Mouse (Mus musculus) embryonic facial prominence, embryonic 15.5 days (tissue): ENCODE measurements at regions not wholly inside any gene's neighbourhood (a gene's known extent, or its start where the extent isn't known, plus 50 kb on each side); places are given as distances from the start of the nearest gene placed in this dataset.
"Not testable (repeated sequence)": the region's sequence is repeated elsewhere in the genome, so short reads cannot be mapped to it uniquely, and the experiment has no call there.

Source experiments
- ATAC-seq: fragments of 200-750 bp; cut with Nextera tagmentation; 2 replicates; pipeline ENCODE4 v1.8.0; 2017; ENCODE audit warnings: low read depth, moderate TSS enrichment; ENCODE audit not compliant: insufficient number of reproducible peaks, low FRiP score, low TSS enrichment
- H3K27ac ChIP-seq: fragments of 300-500 bp; sonication (generic); replicated peaks from 2 replicates; pipeline ENCODE4 v1.5.1; 2015; ENCODE audit warnings: mild to moderate bottlenecking, inconsistent platforms
- H3K27me3 ChIP-seq: fragments of 300-500 bp; sonication (generic); 2 replicates; pipeline ENCODE4 v1.6.1; 2015; ENCODE audit warnings: inconsistent platforms
- H3K36me3 ChIP-seq: fragments of 300-500 bp; sonication (generic); 2 replicates; pipeline ENCODE4 v1.6.1; 2015; ENCODE audit warnings: mild to moderate bottlenecking, inconsistent platforms
- H3K4me1 ChIP-seq: fragments of 300-500 bp; sonication (generic); 2 replicates; pipeline ENCODE4 v1.6.1; 2015; ENCODE audit warnings: inconsistent platforms
- H3K4me2 ChIP-seq: fragments of 300-500 bp; sonication (generic); replicated peaks from 2 replicates; pipeline ENCODE4 v1.6.1; 2015; ENCODE audit warnings: mild to moderate bottlenecking, inconsistent platforms
- H3K4me3 ChIP-seq: fragments of 300-500 bp; sonication (generic); replicated peaks from 2 replicates; pipeline ENCODE4 v1.5.1; 2015; ENCODE audit warnings: mild to moderate bottlenecking, inconsistent platforms
- H3K9ac ChIP-seq: fragments of 300-500 bp; sonication (generic); 2 replicates; pipeline ENCODE4 v1.6.1; 2015; ENCODE audit warnings: inconsistent platforms
- H3K9me3 ChIP-seq: fragments of 300-500 bp; sonication (generic); replicated peaks from 2 replicates; pipeline ENCODE4 v1.6.1; 2016; ENCODE audit warnings: inconsistent platforms
- WGBS: fragments of 180-500 bp; shearing (Covaris S2); methylation state at CpG from one replicate; pipeline ENCODE4 v1.1.7; 2015; 5-methylcytosine and 5-hydroxymethylcytosine counted together

DNA sequence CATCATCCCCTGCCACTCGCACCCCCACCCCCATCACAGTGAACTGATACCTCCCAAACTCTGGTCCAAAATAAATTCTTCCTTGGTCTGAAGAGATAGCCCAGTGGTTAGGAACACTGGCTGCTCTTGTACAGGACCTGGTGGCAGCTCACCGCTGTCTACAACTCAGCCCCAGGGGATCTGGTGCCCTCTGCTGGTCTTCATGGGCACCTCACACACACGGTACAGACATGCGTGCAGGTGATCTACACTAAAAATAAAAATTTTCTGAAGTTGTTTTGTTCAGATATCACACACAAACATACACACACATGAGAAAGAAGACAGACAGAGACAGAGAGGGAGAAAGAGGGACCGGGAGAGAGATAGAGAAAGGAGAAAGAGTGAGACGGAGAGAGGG, 130.0 kb upstream of the Ubl3 start:
- no peak for ATAC-seq
- 93% methylated on average over 6 of the region's 6 CpGs for WGBS
- no peaks in the 10 kb centered on the region for H3K36me3 ChIP-seq

DNA sequence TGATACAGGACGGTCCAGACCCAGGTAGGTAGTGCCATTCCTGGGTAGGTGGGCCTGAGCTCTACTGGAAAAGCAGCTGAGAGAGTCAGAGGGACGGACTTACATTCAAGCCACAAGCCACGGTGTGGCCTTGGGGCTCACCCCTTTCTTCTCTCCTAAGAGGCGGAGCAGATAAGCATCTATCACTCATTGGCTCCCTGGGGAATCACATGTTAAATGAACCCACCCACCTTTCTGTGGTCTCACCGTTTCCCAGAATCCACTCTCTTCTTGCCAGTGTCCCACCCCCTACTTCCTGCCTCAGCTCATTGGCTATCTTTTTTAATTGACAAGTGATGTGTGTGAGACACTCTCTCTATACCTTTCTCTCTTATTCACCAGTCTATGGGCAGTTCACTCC, 127.8 kb upstream of the Ubl3 start:
- ATAC-seq: no peak
- H3K4me3 ChIP-seq: no peak overlapping the region
- no peak overlapping the region for H3K4me2 ChIP-seq
- H3K9me3 ChIP-seq: 0 out of 2 replicates have a peak, but pooled peaks cover 2% of the 10 kb centered on the region
- WGBS: 81% methylated on average over 5 of the region's 5 CpGs
- no peaks in the 10 kb centered on the region for H3K4me1 ChIP-seq
- no peaks in the 10 kb centered on the region for H3K27me3 ChIP-seq
- no peak overlapping the region for H3K27ac ChIP-seq
- H3K9ac ChIP-seq: no peak overlapping the region
- no peaks in the 10 kb centered on the region for H3K36me3 ChIP-seq

More for the DNA sequence above, 130.0 kb upstream of the Ubl3 start:
- Histone ChIP-seq H3K27me3 (no peaks in the 10 kb centered on the region), H3K27ac (no peak overlapping the region), H3K4me3 (no peak overlapping the region), H3K9me3 (0 out of 2 replicates have a peak, but pooled peaks cover 3% of the 10 kb centered on the region), H3K4me2 (no peak overlapping the region), H3K4me1 (peaks cover under 1% of the 10 kb centered on the region; the same call in 1 of the 2 replicates), H3K9ac (no peak overlapping the region)

DNA sequence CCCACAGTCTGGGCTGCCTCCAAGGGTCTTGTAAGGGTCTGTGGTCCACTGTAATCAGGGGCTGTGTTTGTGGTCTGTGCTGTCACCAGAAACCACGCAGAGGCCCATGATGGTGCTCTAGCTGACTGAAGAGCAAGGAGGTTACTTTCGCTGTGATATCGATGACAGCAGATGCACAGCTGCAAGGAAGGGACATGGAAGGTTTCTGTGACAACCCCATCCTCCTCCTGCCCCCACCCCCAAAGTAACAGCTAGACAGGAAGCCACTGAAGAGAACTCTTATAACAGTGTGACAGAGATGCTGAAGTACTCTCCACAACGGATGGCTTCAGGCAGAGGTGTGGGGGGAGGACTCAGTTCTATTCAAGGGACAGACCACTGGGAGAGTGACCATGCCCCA, 127.0 kb upstream of the Ubl3 start:
- no peaks in the 10 kb centered on the region for H3K4me1 ChIP-seq
- 92% methylated on average over 4 of the region's 4 CpGs for WGBS
- no peaks in the 10 kb centered on the region for H3K9me3 ChIP-seq
- H3K27me3 ChIP-seq: no peaks in the 10 kb centered on the region
- H3K27ac ChIP-seq: no peak overlapping the region
- no peak overlapping the region for H3K4me3 ChIP-seq
- H3K9ac ChIP-seq: no peak overlapping the region
- no peak overlapping the region for H3K4me2 ChIP-seq
- no peak for ATAC-seq
- no peaks in the 10 kb centered on the region for H3K36me3 ChIP-seq

DNA sequence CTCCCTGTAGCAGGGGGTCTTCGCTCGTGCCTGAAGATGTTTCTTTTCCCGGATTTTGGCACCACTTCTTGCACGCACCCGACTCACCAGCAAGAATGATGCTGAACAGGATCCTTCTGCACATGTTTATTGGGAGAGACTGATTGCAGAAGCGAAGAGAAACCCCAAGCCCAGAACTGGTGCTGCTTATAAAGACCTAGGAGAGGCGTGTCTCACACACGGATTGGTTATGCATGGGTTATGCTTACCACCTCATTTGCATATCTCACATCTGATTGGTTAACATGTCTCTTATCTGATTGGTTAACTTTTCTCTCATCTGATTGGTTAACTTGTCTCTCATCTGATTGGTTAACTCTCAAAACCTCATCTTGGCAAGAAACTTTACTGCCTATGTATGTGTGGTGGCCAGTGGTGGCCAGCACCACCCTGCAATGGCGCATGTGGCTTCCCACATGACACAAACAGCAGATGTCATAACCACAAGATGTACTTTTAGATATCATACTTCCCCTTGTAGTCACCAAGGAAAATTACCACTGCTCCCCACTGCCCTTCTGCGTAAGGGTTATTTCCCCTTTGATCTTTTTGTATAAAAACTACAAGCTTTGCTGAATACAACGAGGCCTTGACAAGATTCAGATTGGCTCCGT, 125.8 kb upstream of the Ubl3 start:
- H3K9ac ChIP-seq, H3K4me1 ChIP-seq, H3K36me3 ChIP-seq, ATAC-seq, H3K27me3 ChIP-seq, H3K4me2 ChIP-seq, H3K4me3 ChIP-seq, H3K27ac ChIP-seq, H3K9me3 ChIP-seq: not testable (repeated sequence)
- 90% methylated on average over 12 of the region's 12 CpGs for WGBS

DNA sequence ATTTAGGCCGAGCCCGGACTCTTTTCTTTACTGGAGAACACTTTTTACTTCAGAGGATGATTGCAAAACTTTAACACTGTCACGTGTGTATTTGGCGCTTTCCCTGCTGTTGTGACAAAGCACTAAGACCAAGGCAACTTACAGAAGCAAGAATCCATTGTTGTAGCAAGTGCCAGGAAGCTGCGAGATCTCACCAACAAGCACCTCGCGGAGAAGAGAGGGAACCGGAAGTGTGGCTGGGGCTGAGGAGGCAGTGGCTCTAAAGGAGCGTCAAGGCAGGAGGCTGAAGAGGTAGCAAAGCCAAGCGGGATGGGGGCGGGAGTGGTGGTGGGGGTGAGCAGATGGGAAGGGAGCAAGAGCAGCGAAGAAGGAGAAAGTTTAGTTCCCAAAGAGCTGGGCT, 121.7 kb upstream of the Ubl3 start:
- no peak overlapping the region for H3K4me3 ChIP-seq

DNA sequence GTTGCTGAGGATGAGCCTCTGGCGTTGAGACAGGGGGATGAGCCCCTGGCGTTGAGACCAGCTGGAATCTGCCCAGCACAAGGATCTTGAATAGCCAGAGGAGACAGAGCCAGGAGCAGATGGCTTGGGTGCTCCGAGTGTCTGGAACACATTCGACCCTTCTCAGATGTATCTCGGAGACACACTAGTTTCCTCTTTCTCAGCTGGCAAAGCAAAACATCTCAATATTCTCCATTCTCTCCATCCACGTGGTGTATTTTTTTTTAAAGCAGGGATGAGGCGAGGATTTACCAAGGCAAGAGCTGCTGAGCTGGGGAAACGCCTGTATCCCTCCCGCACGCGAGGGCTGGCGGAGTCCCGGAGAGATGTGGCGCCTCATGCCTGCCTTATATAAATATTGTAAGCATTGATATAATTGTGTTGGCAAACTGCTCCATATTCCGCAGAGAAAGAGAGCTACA, 109.7 kb upstream of the Ubl3 start:
- Histone ChIP-seq H3K27ac (peak overlapping the region; percentile 65), H3K4me1 (peaks cover 10% of the 10 kb centered on the region), H3K9me3 (0 out of 2 replicates have a peak, but pooled peaks cover 3% of the 10 kb centered on the region), H3K4me3 (no peak overlapping the region), H3K9ac (no peak overlapping the region), H3K36me3 (no peaks in the 10 kb centered on the region), H3K27me3 (no peaks in the 10 kb centered on the region), H3K4me2 (peak overlapping the region; percentile 30; the same call in 1 of the 2 replicates)
- WGBS: 45% methylated on average over 15 of the region's 15 CpGs
- 0 out of 2 replicates have a peak, but pooled peaks have one; percentile 22 for ATAC-seq

More for the DNA sequence above, 121.7 kb upstream of the Ubl3 start:
- Histone ChIP-seq H3K4me1 (no peaks in the 10 kb centered on the region), H3K4me2 (no peak overlapping the region), H3K27me3 (no peaks in the 10 kb centered on the region), H3K36me3 (no peaks in the 10 kb centered on the region), H3K27ac (no peak overlapping the region), H3K9me3 (no peaks in the 10 kb centered on the region), H3K9ac (no peak overlapping the region)
- 83% methylated on average over 12 of the region's 12 CpGs for WGBS
- no peak for ATAC-seq

DNA sequence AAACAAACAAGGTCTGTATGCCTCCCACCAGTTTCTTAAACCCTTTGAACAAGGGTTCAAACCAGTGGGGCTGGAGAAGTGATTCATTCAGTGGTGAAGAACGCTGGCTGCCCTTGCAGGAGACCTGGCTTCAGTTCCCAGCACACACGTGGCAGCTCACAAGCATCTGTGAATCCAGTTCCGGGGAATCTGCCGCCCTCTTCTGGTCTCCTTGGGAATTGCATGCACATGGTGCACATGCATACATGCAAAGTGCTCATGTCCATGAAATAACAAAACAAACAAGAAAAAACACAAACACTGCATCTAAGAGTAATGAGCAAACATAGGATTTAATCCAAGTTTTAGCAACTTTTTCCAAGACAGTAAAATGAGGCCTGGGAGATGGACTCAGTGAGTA, 108.5 kb upstream of the Ubl3 start:
- H3K27ac ChIP-seq: no peak overlapping the region
- H3K4me2 ChIP-seq: no peak overlapping the region
- H3K9me3 ChIP-seq: 0 out of 2 replicates have a peak, but pooled peaks cover 3% of the 10 kb centered on the region
- H3K9ac ChIP-seq: no peak overlapping the region
- H3K27me3 ChIP-seq: no peaks in the 10 kb centered on the region
- H3K4me1 ChIP-seq: peaks cover 10% of the 10 kb centered on the region
- no peaks in the 10 kb centered on the region for H3K36me3 ChIP-seq
- no peak for ATAC-seq
- 80% methylated on average over 4 of the region's 4 CpGs for WGBS
- H3K4me3 ChIP-seq: no peak overlapping the region

DNA sequence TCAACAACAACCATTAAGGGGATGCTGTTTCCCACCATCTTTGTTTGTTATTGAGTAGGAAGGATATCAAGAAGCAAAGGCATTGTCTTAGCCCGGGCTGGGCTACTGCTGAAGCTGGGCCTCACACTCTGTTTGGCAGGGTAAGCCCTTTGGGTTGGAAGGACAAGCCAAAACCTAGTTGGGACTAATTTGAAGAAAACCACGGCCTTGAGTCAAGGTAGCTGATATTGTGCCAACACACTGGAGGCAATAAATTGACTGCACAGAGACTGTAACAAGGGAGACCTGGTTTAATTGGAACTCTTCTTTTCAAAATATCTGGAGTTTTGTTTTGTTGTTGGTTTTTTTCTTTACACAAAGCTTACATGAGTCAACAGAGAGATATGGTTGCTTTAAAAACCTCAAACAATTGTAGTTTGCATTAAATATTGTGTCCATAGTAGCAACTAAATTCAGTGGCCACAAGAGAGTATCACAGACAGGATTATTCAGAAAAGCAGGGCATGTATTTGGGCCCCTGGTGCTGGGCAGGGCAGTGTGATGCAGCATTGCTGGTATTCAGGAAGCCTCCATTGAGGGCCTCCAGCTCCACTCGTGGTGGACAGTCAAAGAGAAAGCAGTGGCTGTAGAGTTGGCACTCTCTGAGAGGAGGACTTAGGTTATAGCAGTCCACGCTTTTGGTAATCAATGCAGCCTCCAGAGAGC, 105.5 kb upstream of the Ubl3 start:
- no peak for ATAC-seq

DNA sequence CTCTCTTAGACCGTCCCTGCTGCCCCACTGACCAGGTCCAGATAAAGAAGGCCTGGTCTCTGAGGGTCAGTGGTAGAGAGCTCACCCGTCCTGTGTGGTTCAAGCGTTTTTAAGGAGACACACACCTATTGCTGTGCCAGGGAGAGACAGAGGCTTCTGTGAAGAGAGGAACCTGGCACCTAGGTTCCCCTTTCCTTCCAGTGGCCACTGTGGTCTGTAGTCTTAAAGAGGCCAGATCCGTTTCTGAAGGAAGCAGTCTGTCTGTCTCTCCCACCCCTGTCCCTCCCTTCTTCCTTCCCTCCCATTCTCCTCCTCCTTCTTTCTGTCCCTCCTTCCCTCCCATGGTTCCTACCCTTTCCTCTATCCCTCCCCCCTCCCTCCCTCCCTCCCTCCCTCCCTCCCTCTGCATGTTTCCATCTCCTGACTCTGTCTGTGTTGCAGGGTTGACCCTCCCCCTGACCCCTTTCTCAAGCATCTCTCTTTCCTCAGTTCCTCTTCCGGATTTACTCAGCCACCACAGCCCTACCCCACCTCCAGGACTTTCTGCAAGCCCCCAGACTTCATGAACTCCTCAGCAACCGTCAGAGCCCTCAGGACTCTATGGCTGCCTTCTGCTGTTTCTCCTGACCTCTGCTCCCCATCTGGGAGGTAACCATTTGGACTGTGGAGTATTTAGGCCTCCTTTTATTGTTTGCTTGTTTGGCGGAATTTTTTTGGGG, 100.1 kb upstream of the Ubl3 start:
- Histone ChIP-seq H3K36me3 (no peaks in the 10 kb centered on the region), H3K4me3 (no peak overlapping the region), H3K4me1 (0 out of 2 replicates have a peak, but pooled peaks cover 6% of the 10 kb centered on the region), H3K27ac (no peak overlapping the region), H3K27me3 (no peaks in the 10 kb centered on the region), H3K9me3 (no peaks in the 10 kb centered on the region), H3K9ac (no peak overlapping the region), H3K4me2 (no peak overlapping the region)
- ATAC-seq: no peak
- 58% methylated on average over 7 of the region's 7 CpGs for WGBS

More for the DNA sequence above, 105.5 kb upstream of the Ubl3 start:
- Histone ChIP-seq H3K9ac (no peak overlapping the region), H3K9me3 (0 out of 2 replicates have a peak, but pooled peaks cover 3% of the 10 kb centered on the region), H3K4me2 (no peak overlapping the region), H3K27ac (no peak overlapping the region), H3K4me3 (no peak overlapping the region), H3K36me3 (no peaks in the 10 kb centered on the region), H3K4me1 (peaks cover 6% of the 10 kb centered on the region), H3K27me3 (no peaks in the 10 kb centered on the region)
- 66% methylated on average over 4 of the region's 4 CpGs for WGBS

DNA sequence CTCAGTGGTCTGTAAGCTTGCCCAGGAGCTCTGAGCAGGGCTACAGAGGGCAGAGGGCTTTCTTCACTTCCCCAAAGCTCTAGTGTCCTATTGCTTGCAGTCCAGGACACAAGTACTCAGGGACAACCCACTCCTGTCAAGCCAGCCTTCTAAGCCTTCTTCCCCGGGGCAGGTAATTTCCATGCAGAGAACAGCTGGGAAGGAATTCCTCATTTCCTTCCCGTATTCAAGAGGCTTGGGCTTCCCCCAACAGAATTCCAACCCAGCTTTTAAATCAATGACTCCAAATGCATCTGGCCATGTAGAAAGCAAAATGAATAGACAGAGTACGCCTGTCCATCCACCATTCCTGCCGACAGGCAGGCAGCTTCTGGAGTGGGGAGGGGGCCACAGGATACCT, 99.1 kb upstream of the Ubl3 start:
- WGBS: 26% methylated on average over 4 of the region's 4 CpGs
- no peak overlapping the region for H3K27ac ChIP-seq
- no peak overlapping the region for H3K4me2 ChIP-seq
- H3K4me1 ChIP-seq: 0 out of 2 replicates have a peak, but pooled peaks cover 6% of the 10 kb centered on the region
- no peaks in the 10 kb centered on the region for H3K9me3 ChIP-seq
- no peaks in the 10 kb centered on the region for H3K36me3 ChIP-seq
- ATAC-seq: no peak
- H3K4me3 ChIP-seq: no peak overlapping the region
- no peak overlapping the region for H3K9ac ChIP-seq
- no peaks in the 10 kb centered on the region for H3K27me3 ChIP-seq

DNA sequence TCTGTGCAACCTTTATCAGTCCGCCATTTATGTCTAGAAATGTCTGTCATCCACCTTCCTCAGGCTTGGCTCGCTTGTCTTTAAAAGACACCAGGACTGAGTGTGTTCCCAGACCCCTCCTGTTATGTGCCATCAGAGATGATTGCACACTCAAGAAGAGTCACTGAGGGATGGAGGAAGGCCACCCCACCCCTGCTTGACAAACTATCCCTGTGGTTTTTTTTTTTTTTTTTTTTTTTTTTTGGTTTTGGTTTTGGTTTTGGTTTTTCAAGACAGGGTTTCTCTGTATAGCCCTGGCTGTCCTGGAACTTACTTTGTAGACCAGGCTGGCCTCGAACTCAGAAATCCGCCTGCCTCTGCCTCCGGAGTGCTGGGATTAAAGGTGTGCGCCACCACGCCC, 97.0 kb upstream of the Ubl3 start:
- not testable (repeated sequence) for H3K4me3 ChIP-seq, H3K9ac ChIP-seq, H3K36me3 ChIP-seq, ATAC-seq, H3K9me3 ChIP-seq, H3K4me2 ChIP-seq, H3K27me3 ChIP-seq, H3K27ac ChIP-seq
- peaks cover 15% of the 10 kb centered on the region; the same call in 1 of the 2 replicates for H3K4me1 ChIP-seq
- 94% methylated on average over 7 of the region's 7 CpGs for WGBS
